Mouse (Mus musculus) G1E-ER4 (cell line): ENCODE measurements around the gene Ndufaf2. TPM values are rescaled to one million over a fixed set of nuclear protein-coding genes. Genes with fewer than 3 reads are reported as not detected.

Source experiments
- GATA1 ChIP-seq: IDR thresholded peaks from one replicate; pipeline ENCODE4 v1.8.0; 2012; ENCODE audit warnings: low read length, inconsistent platforms
- polyA plus RNA-seq: library from polyadenylated mRNA; stranded (reverse); fragments of >175 nt; gene quantifications from 2 replicates; pipeline ENCODE4 v1.2.3, GENCODE M21; 2012

Ndufaf2 gene
- polyA plus RNA-seq: 54.5 and 73.0 TPM in 2 replicates

- no peak for TF ChIP-seq GATA1
Observed at GRCm38 (mm10) chr13:108158465-108159240, at the start of gene Ndufaf2, which contains the start of gene Ercc8. Gene Ndufaf2 (minus strand): TSS chr13:108158623. Gene Ercc8 (plus strand): TSS chr13:108158731.

DNA sequence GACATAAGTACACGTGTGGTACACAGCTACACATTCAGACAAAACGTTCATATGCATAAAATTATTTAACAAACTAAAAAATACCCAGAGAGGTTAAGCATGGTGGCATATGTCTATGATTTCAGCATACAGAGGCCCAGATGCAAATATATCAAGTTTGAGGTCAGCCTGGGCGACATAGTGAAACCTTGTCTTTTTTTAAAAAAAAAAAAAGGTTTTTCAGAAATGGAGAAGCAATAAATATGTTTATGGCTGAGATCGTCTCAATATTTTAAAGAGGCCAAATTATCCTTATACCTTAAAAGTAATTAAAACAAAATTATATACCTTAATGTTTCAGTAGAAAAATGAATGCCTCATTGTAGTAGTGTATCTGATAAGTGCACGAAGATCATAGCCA lies 49.7 kb upstream of the Ndufaf2 start:
- no peak for TF ChIP-seq GATA1

GRCm38 (mm10) chr13:108207447-108207846 lies 49.0 kb upstream of the Ndufaf2 start:
- TF ChIP-seq GATA1: no peak

DNA sequence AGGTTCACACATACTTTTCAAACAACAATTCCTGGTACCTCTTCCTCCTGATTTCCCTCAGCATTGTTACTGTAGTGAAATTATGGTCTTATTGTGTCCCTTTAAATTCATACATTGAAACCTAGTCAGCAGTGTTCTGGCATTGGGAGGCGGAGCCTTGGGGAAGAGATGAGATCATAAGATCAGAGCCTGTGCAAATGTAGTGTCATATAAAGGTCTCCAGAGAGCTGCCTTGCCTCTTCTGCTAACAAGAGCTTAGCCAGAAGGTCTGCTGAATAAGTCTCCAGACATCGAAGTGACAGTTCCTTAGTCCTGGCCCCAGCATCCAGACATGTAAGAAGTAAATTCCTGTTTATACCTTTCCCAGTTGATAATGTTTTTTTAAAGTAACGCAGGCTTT lies 46.4 kb upstream of the Ndufaf2 start:
- no peak for TF ChIP-seq GATA1

DNA sequence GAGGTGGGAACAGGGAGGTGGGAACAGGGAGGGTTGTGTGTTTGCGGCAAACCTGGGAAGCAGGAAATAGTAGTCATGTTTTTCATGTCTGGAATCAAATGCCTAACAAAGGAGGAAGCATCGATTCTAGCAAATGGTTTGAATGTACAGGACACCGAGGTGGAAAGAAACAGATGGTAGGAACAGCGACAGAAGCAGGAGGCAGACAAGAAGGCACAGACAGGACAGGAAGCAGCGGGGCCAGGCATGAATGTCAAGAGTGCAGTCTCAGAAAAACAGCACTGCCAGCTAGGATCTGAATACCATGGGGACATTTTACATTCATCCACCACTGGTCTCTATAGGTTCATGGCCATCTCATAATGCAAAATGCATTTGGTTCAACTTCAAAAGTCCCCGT lies 37.1 kb upstream of the Ndufaf2 start:
- TF ChIP-seq GATA1: no peak

DNA sequence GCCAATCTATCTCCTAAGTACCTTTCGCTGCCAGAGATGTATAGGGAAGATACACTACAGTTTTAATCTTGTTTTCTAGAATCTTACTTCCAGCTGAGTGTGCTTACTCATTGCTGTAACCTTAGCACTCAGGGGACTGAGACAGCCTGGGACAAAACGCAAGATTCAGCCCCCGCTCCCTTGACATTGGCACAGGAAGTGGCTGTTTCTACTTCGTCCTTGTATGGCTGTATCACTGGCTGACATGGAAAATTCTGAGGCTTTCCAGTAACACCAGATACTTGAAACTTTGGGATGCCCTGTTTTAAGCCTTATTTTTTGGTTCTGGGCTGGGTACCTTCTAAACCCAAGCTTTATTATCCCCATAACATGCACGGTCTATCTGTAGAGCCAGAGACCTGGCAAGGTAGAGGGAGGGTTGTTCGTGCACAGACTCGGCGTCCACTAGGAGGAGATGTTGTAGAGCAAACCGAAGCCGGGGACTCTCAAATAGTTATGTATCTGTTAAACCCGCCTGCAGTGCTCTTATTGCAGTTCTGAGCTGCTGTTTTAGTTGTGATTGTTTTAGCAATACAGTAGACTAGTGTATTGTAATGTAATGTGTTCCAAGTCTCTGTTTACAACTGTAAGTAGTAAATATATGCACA lies 32.8 kb upstream of the Ndufaf2 start:
- no peak for TF ChIP-seq GATA1

GRCm38 (mm10) chr13:108187994-108188393 lies 29.6 kb upstream of the Ndufaf2 start:
- no peak for TF ChIP-seq GATA1

DNA sequence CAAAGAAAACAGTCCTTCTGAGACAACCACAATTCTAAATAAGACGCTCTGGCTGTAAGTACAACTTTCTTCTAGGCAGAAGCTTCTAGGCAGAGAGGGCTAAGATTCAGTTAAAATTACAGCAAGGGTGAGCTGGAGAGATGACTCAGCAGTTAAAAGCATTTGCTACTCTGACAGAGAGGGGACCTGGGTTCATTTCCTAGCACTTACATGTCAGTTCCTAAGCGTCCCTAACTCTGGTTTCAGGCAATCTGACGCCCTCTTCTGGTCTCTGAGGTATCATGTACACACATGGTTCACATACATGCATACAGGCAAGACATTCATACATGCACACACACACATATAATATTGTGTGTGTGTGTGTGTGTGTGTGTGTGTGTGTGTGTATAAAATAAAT lies 27.1 kb upstream of the Ndufaf2 start:
- no peak for TF ChIP-seq GATA1

DNA sequence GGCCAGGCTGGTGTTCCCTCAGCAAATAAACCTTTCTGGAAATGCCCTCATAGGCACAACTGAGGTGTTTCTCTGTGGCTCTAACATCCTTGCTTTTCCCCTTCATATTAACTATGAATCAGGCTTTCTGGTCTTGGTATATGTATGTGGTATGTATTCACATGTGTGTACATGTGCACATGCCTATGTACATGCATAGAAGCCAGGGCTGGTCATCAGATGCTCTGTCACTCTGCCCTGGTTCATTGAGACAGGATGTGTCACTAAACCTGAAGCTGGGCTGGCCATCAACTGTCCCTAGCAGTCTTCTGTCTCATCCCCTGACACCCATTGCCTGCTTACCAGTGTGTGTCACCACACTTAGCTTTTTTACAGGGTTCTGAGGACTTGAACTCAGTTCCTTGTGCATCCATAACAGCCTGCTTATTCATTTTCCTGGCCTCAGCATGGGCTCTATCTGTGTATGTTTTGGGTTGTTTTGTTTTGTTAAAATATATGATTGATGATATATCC lies 26.4 kb upstream of the Ndufaf2 start:
- no peak for TF ChIP-seq GATA1

DNA sequence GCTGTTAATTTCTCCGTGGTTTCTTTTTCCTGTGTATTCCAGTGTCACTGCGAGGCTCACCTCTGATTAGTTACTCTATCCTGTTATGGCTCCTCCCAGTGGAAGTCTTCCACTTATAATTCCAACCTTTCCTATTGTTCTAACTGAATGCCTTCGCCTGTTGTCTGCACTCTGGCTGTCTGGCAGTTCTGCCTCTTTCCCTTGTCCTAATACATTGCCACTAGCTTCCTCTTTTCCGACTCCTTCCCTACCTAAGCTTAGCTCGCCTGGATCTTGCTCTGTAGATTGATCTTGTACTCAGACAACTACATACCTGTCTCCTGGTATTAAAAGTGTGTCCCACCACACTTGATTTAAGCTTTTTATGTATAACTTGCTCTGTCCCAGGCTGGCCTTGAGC lies 22.4 kb upstream of the Ndufaf2 start:
- TF ChIP-seq GATA1: no peak

DNA sequence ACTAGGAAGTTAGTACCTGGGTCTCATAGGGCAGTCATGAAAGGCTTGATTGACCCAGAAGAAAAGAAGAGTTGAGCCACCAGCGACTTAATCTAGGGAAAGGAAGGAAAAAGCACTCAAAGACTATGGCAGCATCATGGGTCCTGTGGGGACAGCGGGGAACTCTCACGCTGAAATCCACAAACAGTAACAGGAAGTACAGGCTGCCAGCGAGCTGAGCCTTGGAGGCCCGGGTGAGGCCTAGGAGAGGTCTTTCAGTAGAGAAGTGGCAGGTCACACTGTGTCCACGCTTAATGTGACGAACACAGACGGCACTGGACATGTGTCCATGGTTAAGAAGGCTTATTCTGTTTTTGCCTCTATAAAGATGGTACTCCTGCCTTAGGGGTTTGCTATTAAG lies 21.2 kb upstream of the Ndufaf2 start:
- no peak for TF ChIP-seq GATA1

DNA sequence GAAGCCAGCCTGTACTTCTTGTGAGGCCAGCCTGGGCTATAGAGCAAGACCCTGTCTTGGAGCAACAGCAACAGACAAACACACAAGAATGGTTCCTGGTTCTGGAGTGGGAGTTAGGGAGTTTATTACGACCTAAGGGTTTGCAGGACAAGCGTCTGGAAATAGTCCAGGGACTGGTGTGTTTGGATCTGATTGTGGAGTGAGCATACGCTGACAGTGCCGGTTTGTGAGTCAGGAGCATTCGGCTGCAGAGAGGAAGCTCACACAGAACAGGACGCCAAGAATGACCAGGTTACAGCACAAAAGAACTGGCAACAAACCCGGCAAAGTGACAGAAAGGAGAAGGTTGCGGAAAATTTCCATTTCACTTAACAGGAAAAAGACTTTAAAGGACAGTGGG lies 12.1 kb upstream of the Ndufaf2 start:
- no peak for TF ChIP-seq GATA1

GRCm38 (mm10) chr13:108170002-108170401 lies 11.6 kb upstream of the Ndufaf2 start:
- TF ChIP-seq GATA1: no peak

DNA sequence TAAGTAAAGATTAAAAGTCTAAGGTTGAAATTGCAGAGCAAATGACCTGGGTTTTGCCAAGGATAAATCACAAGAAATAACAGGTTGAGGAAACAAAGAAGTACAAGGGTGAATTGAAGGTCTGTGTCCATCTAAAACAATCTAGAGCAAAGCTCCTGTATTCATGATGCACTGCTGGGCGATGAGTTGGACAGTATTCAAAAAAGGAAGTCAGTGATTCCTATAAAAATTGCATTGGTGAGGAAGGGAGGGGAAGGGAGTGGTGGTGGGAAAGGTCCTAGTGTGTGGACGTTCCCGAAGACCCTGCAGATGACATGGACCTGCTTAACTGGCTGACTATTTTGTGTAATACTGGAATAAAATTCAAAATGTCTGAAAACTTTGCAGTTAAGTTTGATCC lies 6.2 kb upstream of the Ndufaf2 start:
- TF ChIP-seq GATA1: no peak

DNA sequence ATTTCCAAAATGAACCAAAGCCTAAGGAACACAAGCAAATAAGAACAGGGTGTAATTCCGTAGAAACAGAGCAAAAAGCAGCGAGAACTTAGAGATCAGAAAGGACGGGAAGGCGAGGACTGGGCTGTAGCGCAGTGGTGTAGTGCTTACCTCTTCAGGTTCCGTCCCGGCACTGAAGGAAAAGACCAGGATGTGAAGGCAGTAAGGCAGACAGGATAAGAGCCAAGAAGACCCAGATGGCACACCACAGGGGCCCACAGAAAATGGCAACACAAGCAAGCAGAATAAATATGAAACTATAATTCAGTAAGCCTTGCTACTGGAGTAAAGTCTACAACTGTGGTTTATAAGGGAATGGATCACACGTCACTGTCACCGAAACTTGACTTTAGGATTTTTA lies 5.5 kb upstream of the Ndufaf2 start:
- TF ChIP-seq GATA1: no peak

DNA sequence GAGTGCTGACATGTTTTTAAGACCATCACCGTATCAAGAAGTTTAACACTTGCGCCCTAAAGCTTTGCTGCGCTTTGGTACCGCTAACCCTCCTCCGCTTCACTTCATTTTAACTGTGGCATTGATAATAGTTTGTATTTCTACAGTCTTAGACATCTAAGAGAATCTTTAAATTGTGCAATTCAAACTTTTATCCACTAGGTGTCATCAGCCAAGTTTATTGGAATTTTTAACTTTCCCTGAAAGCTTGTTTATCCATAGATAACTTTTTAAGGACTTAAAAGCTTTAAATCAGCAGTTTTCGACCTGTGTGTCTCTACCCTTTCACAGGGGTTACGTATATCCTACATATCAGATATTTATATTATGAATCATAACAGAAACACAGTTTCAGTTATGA lies 1.5 kb upstream of the Ndufaf2 start:
- TF ChIP-seq GATA1: no peak

- TF ChIP-seq GATA1: no peak
Observed at GRCm38 (mm10) chr13:108159241-108159575, 785 bp upstream of the Ndufaf2 start.
